Mouse (Mus musculus) frontal cortex, adult (tissue): ENCODE results near the gene Tmem141.

ENCODE experiments used
- ATAC-seq: cut with Nextera tagmentation; 2 replicates; pipeline ENCODE4 v1.9.2; 2017; ENCODE audit warnings: mild to moderate bottlenecking, moderate library complexity, mixed read lengths; ENCODE audit not compliant: low TSS enrichment

Tmem141 gene

DNA sequence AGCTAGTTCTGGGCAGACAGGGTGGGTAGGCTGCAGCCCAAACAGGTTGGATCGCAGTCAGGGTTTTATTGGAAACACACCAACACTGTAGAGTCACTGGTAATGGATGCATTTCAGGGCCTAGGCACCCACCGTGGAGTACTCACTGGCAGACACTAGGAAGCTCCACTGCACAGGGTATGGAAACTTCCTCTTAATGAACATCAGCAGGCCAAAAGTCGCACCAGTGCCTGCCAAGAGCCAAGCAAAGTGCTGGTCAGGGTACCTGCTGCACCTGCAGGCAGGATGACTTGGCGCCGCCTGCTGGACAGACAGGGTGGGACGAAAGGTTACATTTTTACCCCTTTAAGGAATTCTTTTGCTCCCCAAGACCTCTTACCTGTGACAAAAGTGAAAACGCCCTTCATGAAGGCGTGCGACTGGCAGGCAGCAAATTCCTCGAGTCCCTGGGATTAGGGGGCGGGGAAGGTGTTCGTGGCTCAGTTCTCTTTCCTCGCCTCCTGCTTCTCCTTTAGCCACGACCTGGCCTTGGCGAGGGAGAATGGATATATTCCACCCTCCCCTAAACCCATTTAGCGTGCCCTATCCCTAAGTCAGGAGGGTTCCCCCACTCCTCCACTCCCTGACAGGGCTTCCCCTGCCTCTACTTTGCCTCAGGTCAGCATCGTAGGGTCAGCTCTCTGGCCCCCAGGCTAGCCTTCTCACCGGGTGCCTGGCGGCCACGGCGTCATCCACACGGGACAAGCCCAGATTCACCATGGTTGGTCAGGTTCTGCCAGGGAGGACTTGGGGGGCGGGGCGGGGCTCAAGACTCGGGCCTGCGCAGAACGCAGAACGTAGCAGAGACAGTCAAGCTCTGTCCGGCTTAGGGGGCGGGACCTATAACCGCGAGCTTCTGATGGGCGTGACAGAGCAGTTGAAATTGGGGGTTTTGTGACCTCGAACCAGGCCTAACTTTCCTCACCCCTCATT is at the start of gene Tmem141:
Gene Tmem141 (minus strand): TSS at position 777 of the 972 bp plus-strand sequence.
- peak; percentile 96 for ATAC-seq

DNA sequence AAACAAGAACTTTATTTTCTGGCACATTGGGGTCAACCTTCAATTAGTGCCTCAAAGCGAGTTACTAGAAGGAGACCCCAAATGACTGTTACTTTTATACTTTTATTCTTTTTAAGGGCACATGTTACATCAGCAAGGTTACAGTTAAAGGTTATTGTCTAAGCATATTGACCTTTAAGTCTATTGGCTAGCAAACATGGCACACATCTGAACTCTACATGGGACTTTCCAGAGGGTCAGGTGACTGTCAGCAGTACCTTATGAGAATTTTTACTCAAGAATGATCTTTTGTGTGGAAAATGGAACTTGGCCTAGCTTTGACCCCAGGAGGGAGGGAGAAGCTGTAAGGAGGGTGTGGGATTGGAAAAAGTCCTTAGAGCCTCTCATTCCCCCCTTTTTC is 44.7 kb upstream of the Tmem141 start:
- no peak for ATAC-seq

DNA sequence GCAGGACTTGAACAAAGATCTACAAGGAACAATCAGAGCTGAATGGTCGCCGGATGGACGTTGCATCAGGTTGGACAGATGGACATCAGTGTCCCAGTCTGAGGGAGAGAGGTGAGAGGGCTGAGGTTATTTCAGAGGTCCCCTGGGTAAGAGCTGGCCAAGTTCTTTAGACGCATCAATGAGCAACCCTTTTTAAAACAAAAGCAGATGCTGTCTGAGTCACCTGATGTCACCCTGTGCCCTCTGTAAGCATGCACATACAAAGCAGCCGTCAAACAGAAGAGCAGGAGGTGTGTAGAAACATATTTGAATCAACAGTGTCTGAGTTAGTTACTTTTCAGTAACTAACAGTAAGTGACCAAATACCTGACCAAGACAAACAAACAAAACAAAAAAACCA is 42.3 kb upstream of the Tmem141 start:
- ATAC-seq: no peak

DNA sequence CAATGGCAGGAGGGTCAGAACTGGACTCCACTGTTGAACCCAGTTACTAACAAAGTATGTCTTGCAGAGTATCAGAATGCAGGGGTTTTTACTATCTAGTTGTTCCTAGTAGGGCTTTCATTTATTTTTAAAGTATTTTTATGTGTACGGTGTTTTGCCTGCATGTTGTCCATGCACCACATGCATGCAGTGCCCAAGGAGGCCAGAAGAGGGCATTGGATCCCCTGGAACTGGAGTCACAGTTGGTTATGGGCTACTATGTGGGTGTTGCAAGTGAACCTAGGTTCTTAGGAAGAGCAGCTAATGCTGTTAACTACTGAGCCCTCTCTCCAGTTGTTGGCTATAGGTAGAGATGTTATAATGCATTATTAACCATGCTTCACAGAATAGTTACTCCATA is 41.7 kb upstream of the Tmem141 start:
- ATAC-seq: no peak

DNA sequence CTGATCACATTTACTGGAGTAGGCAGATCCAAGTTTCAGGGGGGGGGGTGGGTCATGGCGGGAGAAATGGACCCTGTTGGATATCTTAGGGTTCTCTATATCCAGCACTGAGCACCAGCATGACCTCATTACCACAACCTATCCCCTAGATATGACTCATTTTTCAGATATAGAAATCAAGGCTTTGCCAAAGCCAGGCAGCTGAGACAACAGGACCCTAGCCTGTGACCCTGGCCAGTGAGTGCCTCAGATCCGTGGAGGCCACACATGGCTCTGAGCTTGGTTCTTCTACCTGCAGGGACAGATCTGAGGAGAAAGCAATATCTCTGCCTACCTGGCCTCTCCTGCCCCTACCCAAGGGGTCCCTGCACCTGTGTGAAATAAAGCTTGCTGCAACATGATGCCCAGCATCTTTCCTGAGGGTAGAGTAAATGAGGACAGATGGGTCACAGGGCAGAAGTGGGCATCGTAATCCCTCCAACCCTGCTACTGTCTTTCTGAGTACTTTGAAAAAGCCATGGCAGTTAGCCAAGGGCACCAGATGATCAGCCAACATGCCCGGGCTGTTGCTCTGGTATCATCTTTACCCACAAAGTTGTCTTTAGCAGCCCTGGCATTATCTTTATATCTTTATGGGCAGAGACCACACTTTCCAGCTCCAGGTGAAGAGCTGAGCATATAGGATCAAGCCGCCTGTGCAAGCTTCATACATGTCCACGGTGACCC is 39.6 kb upstream of the Tmem141 start:
- ATAC-seq: no peak

DNA sequence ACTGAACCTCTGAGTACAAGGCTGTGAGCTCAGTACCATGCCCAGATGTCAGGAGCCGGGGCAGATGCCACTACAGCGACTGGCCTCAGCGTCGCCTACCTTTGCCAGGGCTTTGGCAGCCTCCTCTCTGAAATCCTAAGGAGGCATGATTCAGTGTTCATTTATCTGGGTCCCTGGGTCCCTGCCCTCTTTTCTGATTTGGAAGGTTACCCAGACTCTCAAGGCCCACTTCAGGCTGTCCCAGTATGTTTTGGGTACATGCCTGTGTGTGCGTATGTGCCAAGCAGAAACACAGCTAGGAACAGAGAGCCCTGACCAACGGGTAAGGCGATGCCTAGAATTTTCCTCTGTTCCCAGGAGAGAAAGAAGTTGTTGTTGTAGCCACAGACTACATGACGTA is 38.5 kb upstream of the Tmem141 start:
- ATAC-seq: no peak

DNA sequence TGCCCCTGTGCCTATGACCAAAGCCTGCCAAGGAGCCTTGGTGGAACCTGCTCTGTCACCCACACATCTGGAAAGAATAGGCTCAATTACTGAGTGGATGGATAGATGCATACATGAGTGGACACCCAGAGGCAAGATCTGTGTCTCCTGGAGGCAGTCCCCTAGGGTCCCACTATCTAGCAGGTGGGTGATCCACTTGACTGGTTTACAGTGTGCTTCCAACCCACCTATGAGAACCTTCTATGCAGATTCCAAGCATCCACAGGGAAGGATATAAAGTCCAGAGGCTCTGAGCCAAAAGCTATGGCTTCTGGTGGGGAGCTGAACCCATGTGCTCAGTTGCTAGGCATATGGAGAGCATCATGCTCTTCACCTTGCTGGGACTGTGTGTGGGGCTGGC is 35.8 kb upstream of the Tmem141 start, which contains the start of gene Lcn5:
Gene Lcn5 (plus strand): TSS at position 301 of the 400 bp plus-strand sequence.
- ATAC-seq: no peak

DNA sequence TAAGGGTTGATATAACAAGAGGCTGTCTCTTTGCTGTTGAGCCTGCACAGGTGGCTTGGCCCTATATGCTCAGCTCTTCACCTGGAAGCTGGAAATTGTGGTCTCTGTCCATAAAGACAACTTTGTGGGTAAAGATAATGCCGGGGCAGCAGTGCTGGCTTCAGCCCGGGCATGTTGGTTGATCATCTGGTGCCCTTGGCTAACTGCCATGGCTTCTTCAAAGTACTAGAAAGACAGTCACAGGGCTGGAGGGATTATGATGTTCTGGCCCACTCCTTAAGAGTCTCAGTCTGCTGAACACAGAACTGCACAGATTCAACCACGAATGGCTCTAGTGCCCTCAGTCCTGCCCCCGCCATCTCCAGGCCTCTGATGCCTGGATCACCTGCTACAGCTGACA is 35.4 kb upstream of the Tmem141 start:
- ATAC-seq: no peak

DNA sequence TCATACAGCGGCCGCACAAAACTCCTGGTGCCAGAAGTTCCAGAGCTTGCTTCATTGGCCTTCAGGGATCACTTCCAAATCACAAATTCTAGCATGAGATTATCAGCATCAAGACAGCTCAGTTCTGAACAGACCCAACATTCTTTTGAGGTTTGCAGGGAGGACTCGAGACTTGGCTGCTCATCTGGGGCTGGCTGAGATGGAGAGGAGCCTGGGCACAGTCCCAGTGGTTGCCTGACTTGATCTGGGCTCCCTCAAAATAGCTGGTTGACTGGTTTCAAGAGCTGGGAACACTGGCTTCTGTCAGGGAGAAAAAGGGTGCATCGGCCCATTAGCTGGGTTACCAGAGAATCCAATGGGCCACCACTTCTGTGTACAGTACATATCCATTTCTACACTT is 34.9 kb upstream of the Tmem141 start:
- peak; percentile 57; the same call in 1 of the 2 replicates for ATAC-seq

DNA sequence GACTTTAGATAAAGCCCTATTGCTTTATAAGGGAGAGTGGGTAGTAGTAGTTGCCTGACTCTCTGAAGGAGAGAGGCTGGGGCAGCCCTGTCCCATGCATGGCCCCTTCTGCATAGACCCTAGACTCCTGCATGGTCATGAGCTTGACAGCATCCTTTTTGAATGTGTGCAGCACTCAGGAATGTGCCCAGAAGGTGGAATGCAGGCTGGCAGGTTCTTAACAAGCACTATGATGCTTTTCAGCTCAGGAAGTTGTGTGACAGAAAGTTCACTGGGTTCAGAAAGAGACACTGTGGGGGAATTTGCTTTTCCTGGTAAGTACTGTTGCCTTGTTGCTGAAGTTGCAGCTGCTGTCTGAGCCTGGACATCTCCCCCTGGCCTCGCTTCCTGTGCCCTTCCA is 32.7 kb upstream of the Tmem141 start:
- no peak for ATAC-seq

DNA sequence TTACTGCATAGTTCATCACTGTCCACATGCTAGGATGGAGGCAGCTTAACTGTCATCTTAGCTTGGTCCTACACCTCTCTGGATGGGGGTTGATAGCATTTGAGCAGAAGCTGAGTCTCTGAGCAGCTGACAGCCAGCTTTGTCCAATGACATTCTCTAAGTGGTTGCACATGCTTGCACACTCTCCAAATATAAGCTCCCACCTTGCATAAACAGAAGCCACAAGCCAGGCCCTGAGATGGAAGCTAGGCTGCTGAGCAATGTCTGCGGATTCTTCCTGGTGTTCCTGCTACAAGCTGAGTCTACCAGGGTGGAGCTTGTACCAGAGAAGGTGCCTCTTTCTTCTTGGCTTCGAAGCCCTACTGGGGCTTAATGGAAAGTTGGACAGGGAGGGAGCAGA is 31.1 kb upstream of the Tmem141 start, which contains the start of gene Lcn8:
Gene Lcn8 (plus strand): TSS at position 219 of the 400 bp plus-strand sequence.
- no peak for ATAC-seq

DNA sequence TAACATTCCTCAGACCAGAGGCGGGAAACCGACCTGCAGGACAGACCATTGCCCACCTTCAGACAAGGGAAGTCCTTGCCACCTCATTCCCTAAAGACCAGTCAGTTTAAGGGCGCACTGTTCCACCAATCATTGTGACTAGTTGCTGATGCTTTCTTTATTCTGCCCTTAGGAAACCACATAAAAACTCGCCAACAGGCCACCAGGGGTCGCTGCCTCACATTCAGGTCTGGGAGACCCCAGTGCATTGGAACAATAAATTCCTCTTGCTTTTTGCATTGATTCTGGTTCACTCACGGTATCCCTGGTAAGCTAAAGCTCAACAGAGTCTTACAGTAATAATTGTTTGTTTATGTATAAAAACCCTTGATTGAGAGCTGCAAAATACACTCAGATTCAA is 18.1 kb upstream of the Tmem141 start:
- ATAC-seq: no peak

DNA sequence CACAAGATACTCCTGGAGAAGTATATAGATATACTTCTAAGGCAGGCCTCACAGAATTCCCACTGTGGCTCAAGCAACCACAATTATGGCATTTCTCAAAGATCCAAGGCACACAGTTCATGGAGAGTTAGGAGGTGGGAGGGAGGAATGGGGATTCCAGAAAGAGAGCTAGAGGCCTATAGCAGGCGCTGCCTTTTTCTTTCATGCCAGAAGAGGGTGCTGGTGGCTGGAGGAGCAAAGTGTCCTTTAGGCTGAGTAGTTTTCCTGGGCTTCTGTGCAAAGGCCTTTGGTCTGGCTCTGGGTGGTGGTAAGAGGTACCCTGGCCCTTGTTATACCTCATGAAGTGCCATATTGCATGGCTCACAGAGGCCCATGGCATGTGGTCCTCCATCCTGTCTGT is 12.2 kb upstream of the Tmem141 start:
- peak; percentile 73 for ATAC-seq

DNA sequence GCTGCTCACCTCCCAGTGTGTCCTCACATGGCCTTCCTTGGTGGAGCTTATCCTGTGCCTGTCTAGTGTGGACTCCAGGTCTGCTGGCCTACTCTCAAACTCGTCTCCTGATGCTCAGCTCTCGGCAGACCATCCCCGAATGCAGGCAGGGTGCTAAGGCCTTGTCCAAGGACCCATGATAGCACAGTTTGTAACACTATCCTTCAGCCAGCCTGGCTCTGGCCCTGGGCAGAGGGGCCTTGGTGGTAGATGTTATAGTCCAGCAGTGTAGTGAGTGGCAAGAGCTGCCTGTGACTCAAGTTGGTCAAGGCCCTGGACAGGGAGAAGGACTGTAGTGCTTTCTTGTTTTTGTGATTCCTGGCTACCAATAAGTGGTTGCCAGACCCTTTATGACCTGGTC is 11.8 kb upstream of the Tmem141 start:
- no peak for ATAC-seq

DNA sequence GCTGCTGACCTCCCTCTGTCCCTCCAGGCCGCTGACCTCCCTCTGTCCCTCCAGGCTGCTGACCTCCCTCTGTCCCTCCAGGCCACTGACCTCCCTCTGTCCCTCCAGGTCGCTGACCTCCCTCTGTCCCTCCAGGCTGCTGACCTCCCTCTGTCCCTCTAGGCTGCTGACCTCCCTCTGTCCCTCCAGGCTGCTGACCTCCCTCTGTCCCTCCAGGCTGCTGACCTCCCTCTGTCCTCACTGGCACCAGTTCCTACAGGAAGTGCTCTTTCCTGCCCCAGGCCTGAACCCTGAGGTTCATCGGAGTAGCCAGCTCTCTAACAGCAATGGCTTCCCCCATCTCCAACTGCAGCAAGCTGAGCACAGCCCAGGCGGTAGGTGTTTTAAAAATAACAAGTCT is 6.9 kb upstream of the Tmem141 start:
- ATAC-seq: no peak

DNA sequence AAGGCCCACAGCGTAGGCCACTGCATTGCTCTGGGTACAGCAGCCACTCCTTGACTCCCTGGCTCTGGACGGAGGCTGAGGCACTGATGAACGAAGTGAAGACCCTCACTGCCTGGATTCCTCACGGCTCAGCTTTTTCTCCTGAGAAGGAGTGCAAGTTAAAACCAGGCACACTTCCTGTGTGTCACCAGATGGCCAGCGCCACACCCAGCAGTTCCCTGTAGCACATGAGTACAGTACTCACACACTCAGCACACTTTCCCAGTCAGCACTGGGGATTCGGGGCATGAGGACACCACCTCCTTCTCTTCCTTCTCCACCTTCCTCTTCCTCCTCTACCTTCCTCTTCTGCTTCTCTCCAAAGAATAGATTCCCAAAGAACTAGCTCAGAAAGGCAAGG is 6.0 kb upstream of the Tmem141 start, which contains the start of gene Fcna:
Gene Fcna (minus strand): TSS at position 220 of the 400 bp plus-strand sequence.
- no peak for ATAC-seq

DNA sequence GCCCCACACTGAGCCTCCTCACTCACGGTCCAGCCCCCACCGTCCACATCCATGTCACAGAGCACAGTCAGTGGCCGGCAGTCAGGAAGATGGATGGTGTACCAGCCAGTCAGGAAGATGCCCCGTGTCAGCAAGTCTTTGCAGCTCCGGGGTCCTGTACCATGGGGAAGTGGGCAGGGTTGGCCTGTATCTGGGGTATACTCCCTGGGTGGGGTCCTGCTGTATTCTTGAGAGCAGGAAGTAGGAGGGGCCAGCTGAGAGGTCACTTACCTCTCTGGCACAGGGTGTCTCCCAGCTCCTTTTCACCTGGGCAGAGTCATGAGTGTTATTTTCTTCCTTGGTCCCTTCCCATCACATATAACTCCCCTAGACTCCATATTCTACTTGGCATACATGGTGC is 4.2 kb upstream of the Tmem141 start:
- no peak for ATAC-seq

DNA sequence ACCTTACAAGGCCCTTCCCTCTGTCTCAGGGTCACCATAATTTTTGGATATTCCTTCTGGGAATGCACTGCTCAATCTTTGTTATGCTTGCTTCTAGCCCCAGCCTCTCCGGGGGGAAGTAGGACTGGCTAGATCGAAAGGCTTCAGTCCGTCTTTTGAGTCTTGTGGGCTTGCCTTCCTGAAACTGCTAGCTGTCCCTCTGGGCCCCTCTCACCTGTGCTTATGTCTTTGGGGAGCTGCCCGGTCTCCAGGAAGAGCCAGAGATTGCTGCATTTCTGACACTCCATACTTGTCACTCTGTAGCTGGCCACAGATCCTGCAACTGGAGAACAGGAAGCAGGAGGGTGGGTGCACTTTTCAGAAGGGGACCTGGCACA is 965 bp downstream of the Tmem141 start:
- ATAC-seq: no peak

DNA sequence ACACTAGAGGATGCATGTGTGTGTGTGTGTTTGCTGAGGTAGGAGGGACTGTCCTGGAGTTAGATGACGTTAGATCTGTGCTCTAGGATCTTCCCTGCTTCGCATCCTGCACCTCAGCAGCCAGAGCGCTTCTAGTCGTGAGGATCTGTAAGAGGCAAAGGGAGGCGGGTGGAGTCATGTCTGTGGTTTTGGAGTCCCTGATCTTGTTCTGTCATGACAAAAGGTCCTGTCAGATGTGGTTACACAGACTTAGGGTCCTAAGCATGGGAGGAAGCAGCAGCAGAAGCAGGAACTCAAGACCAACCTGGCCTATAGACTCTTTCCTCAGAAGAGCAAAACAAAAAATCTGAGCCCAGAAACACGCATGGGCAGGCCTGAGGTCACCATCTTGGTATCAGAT is 1.4 kb downstream of the Tmem141 start:
- no peak for ATAC-seq

DNA sequence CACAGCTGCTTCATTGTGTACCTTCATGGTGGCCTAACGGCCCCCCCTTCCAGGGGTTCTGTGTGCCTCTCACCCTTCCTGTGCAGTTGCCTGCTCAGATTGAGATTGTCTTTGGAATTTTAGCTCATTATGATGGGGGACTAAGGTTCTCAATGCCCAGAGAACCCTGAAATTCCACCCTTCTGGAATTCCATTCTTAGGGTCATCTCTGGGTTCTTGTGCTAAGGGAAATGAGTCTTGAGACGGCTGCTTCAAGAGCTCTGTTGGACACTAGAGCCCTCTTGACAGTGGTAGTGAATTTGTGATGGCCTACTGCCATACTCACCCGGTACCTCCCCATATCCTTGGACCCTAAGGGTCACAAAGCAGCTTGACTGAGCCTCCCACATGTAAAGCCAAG is 4.2 kb downstream of the Tmem141 start, which contains the start of gene Ccdc183:
Gene Ccdc183 (minus strand): TSS at position 101 of the 400 bp plus-strand sequence.
- no peak for ATAC-seq

DNA sequence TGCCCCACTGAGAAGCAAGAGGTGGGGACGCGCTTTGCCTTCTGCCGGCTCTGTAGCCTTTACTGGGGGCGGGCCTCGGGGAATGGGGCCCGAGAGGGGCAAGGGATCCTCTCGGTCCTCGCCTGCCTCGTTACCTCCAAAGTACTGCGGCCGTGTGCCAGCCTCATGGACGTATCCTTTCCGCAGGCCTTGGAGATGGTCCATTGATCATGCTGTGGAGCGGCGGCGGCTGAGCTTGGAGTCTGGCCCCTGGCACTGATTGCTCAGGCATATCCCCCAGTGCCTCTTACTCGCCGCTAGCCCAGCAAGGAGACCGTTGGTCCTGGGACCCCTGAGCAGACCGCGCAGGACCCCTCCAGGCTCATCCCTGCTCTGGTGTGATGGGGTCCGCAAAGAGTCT is 5.4 kb downstream of the Tmem141 start:
- no peak for ATAC-seq

DNA sequence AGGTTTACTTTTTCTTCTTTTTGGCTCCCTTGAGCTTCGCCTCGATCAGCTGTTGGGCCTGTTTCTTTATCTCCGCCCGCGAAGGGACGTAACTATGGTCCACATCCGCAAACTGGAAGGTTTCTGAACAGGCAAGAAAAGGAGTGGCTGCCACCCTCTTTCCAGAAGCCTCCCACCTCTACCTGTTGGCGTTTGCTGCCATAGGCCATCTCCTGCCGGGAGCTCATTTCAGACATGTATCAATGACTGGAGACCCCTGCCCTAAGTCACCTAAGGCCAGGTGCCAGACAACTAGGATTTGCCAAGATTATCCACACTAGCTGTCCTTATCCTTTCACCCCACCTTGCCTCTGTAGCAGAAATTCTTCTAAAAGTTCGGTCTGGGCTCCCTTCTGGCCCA is 13.1 kb downstream of the Tmem141 start:
- 0 out of 2 replicates have a peak, but pooled peaks have one; percentile 11 for ATAC-seq
